Mouse (Mus musculus) embryo, embryonic 11.5 days (tissue): Measurements from ENCODE around the gene Nedd9.
A peak's percentile ranks its signal among the peaks of the same experiment; 100 is the strongest.

Source experiments
- DNase-seq: peaks from one replicate; pipeline ENCODE4 v3.0.0-alpha.2; 2012; ENCODE audit warnings: low read depth, low spot score

The Nedd9 gene

GRCm38 (mm10) chr13:41491981-41492702, 5.0 kb upstream of the Nedd9 start:
- no peak for DNase-seq

GRCm38 (mm10) chr13:41491522-41491921, 4.4 kb upstream of the Nedd9 start:
- no peak for DNase-seq

- no peak for DNase-seq
Observed at GRCm38 (mm10) chr13:41490282-41490681, 3.1 kb upstream of the Nedd9 start.

- no peak for DNase-seq
Observed at GRCm38 (mm10) chr13:41489705-41490275, 2.6 kb upstream of the Nedd9 start.

DNA sequence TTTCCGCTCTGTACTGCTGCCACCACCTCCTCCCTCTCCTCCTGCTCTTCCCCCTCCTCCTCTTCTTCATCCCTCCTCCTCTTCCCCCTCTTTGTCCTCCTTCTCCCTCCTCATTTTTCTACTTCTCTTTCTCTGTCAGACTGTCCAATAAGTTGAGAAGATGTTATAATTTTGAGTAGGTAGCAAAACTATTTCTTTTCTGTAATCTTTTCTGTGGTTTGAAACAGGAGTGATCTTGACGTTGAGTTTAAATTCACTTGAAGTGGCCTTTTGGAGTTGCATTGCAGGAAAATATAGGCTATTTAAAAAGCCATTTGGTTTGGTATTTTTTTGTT, 214 bp upstream of the Nedd9 start:
- no peak for DNase-seq

GRCm38 (mm10) chr13:41483966-41484365, 3.2 kb downstream of the Nedd9 start:
- no peak for DNase-seq

DNA sequence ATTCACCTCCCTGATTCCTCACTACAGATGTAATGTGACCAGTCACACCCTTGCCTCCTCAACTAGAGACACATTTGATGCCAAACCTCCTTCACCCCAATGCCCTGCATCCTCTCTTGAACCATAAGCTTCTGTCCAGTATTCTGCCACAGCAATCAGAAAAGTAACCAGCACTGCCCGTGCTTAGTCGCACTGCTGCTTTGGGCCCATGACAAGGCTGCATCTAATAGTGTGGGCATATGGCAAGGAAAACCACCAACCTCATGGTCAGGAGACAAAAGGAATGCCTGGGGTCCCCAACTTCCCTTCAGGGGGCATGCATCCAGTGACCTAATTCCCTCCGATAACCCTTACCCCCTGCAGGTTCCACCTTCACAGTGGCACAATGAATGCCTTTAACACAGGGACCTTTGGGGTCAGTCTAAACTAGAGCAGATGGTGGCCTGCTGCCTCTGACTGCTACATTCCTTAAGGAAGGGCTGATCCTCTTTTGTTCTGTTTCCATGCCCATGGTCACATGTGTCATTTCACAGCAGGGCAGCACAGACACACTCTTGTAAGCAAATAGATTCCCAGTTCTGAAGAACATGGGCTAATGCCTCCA, 4.7 kb downstream of the Nedd9 start:
- DNase-seq = peak; percentile 16

DNA sequence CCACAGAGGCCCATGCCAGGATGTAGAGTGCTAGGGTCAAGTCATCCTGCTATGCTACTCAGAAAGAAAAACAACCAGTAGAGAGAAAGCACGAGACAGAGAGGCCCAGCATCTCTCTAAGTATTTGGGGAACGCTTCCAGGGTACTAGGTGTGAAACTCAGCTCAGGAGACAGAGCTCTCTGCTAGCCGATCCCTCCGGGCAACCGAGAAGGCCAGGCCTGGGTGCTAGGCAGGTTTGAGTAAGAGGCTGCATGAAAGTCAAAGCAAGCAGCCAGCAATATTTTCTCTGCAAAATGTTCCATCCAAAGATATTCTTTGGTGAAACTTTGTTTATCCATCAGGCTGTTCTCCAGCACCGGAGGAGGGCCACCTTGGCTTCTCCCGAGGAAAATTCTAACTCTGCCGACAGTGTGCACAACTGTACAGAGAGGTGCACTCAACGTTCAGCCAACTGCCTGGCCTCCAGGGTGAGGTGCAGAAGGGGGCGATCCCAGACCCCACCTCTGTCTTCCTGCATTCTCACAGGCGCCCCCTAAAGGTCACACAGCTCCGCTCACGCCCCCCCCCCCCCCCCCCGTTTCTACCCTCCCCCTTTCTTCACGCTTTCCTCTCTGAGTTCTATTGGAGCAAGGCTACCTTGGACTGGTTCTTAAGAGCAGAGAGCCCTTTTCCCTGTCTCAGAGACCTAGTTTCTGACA, 7.3 kb downstream of the Nedd9 start:
- DNase-seq = no peak

GRCm38 (mm10) chr13:41476216-41476615, 10.9 kb downstream of the Nedd9 start:
- DNase-seq = no peak

GRCm38 (mm10) chr13:41474365-41474764, 12.8 kb downstream of the Nedd9 start:
- no peak for DNase-seq

DNA sequence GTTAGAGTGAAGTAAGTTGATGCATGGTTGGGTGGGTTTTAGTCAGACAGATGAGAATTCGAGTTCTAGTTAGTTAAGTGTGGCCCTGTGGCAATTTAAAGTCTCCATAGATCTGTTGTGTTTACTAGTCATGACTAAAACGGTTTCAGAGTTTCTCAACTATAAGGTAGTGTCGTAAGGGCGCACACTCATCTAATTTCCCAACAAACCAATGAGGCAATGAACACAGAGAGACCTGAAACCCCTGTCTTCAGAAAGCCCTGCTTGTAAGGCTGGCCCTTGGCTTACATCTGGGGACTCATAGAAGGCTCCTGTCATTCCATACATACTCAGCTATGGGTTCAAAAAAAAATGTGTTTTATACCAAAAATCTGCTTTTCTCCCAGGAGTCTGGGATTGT, 13.7 kb downstream of the Nedd9 start:
- DNase-seq = no peak

DNA sequence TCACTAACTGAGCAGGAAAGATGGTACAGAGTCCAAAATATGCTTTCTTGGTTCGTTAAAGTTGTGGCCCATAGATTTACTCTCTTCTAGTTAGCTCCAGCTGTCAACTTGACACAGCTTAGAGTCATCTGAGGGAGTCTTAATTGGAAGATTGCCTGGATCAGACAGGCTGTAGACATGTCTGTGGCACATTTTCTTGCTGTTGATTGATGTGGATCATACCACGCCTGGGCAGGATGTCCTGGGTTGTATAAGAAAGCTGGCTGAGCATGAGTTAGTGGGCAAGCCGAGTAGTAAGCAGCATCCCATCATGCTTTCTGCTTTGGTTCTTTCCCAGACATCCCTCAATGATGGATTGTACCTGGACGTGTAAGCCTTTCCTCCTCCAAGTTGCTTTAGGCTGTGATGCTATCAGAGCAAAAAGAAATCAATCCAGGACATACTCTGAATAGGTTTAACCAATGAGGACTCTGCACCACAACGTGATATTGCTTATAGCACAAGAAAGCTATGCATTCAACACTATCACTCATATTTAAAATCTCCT, 14.2 kb downstream of the Nedd9 start:
- DNase-seq = no peak

DNA sequence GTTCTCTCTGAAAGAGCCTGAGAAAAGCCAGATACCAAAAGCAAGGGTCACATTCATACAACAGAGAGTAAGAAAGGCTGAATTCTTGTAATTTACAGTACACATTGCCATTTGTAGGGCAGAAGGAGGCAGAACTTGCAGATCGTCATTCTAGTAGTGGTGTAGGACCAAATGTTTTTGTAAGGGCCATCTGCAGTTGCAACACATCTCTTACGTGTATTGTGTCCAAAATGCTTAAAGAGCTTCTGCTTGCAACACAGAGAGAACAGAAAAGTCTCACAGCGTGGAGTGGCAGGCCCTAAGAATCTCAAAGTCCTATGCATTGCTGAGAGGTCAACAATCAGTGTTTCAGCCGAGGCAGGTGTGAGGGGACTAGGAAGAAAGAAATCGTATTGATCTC, 18.9 kb downstream of the Nedd9 start:
- DNase-seq = no peak

DNA sequence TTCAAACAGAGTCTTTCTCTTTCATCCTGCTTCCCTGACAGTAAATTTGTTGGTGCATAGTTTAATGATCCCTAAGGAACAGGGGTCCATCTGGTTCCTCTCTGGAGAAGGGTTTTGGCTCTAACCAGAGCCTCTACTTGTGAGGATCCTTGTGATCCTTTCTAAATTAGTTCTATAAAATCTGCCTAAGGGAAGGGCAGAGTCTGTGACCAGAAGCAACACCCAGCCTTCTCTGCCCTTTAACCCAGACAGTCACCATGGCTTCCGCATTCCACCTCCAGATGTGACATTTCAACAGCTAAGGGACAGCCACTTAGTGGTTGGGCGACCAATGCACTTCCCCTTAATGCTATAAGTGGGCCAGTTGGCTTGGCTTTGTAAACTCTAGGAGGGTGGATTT, 20.1 kb downstream of the Nedd9 start:
- no peak for DNase-seq

DNA sequence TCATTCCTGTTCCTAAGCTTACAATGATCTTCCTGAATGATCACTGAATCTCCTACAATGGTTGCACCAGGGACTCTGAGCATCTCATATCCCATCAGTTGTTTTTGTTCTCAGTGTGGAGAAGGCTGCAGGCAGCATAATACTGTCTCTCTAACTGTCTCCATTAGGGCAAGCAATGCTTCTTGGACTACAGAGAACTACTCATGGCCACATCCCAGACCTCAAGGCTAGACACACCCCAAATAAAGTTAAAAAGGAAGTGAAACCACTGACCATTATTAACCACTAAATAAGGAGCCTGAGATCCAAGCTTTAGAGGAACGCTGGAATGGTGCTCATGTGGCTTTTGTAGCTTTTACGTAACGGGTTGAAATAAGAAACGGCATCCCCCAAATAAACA, 20.5 kb downstream of the Nedd9 start:
- no peak for DNase-seq

DNA sequence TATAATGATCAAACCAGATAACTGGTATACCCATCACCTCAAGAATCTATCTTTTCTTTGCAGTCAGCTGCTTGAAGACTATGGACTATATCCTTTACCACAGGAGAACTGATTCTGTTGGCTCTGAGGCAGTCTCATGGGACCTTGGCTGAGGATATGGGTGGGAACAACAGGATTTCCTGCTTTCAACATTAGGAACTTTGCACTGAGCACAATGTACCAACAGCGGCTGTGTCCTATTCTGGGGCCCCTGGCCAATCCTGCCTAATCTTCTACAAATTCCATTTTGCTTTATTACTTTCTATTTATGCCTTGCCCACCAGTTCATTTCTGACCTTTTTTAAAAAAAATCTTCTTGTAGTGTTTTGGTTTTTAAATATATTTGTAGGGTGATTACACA, 21.0 kb downstream of the Nedd9 start:
- DNase-seq = no peak

DNA sequence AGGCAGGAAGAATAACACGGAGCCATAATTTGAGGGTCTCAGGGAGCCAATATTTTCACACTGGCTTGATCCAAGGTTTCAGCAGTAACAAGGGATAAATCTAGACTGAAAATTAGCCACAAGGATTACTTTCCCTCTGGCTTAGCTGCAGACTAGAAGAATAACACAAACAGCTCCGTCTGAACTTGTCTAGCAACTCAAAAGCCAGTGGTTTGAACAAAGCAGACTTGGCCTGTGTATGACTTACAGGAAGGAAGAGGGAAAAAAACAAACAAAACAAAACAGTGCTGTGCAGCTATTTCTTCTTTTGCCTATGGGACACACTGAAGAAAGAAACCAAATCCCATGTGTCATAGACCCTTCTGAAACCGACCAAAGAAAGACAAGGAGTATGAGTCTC, 25.7 kb downstream of the Nedd9 start:
- no peak for DNase-seq

GRCm38 (mm10) chr13:41459683-41460286, 27.4 kb downstream of the Nedd9 start:
- no peak for DNase-seq

DNA sequence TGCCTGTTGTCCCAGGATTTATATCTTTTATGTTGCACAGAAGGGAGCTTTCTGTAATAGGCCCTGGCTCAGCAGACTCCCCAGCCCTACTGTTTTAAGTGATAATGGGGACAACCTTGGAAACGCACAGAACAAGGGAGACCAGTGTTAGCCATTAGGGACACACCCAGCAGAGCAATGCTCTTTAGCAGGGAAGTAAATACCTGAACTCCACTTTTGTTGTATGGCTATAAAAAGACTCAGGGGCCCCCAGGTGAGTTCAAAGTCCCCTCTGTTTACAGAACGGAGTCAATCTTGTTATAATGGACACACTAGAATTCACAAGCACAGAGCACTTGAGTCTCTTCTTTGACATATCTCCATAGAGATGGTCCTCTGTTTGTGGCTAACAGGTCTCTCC, 28.5 kb downstream of the Nedd9 start:
- DNase-seq = no peak

DNA sequence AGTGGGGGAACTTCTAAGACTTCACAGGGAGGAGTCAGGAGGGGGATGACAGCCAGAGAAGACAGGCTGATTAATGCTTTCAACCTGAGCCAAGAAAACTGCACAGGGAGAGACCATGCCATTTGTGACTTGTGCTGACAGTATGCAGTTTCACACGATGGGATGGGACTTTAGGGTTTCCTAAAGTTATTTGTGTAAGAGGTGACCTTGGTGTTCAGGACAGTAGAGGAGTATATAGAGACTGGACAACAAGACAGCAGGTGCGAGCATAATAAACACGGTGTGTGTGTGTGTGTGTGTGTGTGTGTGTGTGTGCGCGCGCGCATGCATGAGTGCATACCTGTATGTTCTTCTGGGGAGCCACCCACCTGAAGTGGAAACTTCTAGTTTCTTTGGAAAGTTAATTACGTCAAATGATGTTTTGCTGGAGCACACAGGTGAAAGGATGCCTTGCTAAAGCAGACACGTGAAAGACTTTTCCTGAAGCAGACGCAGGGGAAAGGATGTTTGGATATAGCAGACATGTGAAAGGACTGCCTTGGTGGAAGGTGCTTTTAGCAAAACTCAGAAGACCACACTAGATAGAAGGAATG, 29.3 kb downstream of the Nedd9 start:
- DNase-seq = no peak

GRCm38 (mm10) chr13:41457030-41457797, 29.9 kb downstream of the Nedd9 start:
- DNase-seq = peak; percentile 24
